Mouse (Mus musculus) ovary, postnatal 36 days (tissue): ENCODE measurements around the gene Trpt1.

Experiments used
- DNase-seq: peaks from one replicate; pipeline ENCODE4 v3.0.0; 2022; ENCODE audit warnings: low spot score, mixed read lengths

Trpt1 gene

DNA sequence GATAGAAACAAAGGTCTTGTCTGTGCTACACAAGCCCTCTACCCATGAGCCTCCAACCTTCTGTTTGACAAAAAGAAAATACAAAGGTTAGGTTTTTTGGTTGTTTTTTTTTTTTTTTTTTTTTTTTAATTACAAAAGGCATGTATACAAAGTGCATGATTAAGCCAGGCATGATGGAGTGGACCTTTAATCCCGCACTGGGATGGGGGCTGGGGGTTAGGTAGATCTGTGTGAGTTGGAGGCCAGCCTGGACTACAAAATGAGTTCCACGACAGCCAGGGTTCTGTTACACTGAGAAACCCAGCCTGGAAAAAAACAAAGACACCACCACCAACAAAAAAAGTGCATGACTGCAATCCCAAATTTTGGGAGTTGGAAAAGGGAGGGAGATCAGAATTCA is 45.2 kb downstream of the Trpt1 start:
- DNase-seq, result no peak

DNA sequence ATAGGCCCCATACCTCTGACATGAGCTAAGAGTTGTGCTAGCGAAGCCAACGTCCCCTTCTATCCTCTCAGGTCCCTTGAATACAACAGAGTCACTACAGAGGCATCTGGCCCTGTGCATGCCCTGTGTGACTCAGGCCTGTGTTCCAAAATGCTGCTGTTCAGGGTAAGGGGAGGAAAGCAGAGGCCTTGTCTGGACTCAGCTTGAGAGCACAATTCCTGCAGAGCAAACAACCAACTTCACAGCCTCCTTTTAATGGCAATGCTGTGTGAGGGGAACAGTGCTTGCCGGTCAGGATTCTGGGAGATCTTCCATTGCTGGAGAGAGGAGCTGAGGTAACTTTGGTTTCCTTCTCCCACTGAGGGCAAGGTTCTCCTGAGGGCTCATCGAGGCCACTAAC is 48.3 kb downstream of the Trpt1 start:
- no peak for DNase-seq

- no peak for DNase-seq
These were observed 48.8 kb downstream of the Trpt1 start for GRCm38 (mm10) chr19:7044706-7045105.
